Mouse (Mus musculus) limb, embryonic 13.5 days (tissue): ENCODE results near the gene Rsg1. TPM values are rescaled to one million over a fixed set of nuclear protein-coding genes. Genes with fewer than 3 reads are reported as not detected.

Experiments
- ATAC-seq: fragments of 200-750 bp; cut with Nextera tagmentation; 2 replicates; pipeline ENCODE4 v1.8.0; 2017; ENCODE audit warnings: low read depth, moderate number of reproducible peaks, moderate TSS enrichment; ENCODE audit not compliant: low FRiP score
- H3K27ac ChIP-seq: fragments of 300-500 bp; sonication (generic); 2 replicates; pipeline ENCODE4 v1.5.1; 2015; ENCODE audit warnings: inconsistent platforms, mild to moderate bottlenecking, moderate library complexity
- H3K27me3 ChIP-seq: fragments of 300-500 bp; sonication (generic); 2 replicates; pipeline ENCODE4 v1.6.1; 2015; ENCODE audit warnings: mild to moderate bottlenecking, inconsistent platforms
- H3K36me3 ChIP-seq: fragments of 300-500 bp; sonication (generic); 2 replicates; pipeline ENCODE4 v1.6.1; 2015; ENCODE audit warnings: inconsistent platforms, mild to moderate bottlenecking, moderate library complexity
- H3K4me1 ChIP-seq: fragments of 300-500 bp; sonication (generic); 2 replicates; pipeline ENCODE4 v1.6.1; 2015; ENCODE audit warnings: inconsistent platforms
- H3K4me2 ChIP-seq: fragments of 300-500 bp; sonication (generic); replicated peaks from 2 replicates; pipeline ENCODE4 v1.6.1; 2015; ENCODE audit warnings: inconsistent platforms, mild to moderate bottlenecking, moderate library complexity
- H3K4me3 ChIP-seq: fragments of 300-500 bp; sonication (generic); 2 replicates; pipeline ENCODE4 v1.5.1; 2015; ENCODE audit warnings: moderate library complexity, mild to moderate bottlenecking, inconsistent platforms
- H3K9ac ChIP-seq: fragments of 300-500 bp; sonication (generic); 2 replicates; pipeline ENCODE4 v1.6.1; 2015; ENCODE audit warnings: mild to moderate bottlenecking, inconsistent platforms
- H3K9me3 ChIP-seq: fragments of 300-500 bp; sonication (generic); 2 replicates; pipeline ENCODE4 v1.6.1; 2016; ENCODE audit warnings: inconsistent platforms
- WGBS: fragments of 180-500 bp; shearing (Covaris S2); methylation state at CpG from one replicate; pipeline ENCODE4 v1.1.7; 2015; 5-methylcytosine and 5-hydroxymethylcytosine counted together
- polyA plus RNA-seq: library from polyadenylated mRNA; unstranded; fragments of >200 nt; fragmentation: Nextera tagmentation; extraction: Ambion mirVana; gene quantifications from 2 replicates; pipeline ENCODE4 v1.2.1, GENCODE M21; 2015

The Rsg1 gene
- polyA plus RNA-seq, 1 experiment from 2014 or later: 8.4 TPM

DNA sequence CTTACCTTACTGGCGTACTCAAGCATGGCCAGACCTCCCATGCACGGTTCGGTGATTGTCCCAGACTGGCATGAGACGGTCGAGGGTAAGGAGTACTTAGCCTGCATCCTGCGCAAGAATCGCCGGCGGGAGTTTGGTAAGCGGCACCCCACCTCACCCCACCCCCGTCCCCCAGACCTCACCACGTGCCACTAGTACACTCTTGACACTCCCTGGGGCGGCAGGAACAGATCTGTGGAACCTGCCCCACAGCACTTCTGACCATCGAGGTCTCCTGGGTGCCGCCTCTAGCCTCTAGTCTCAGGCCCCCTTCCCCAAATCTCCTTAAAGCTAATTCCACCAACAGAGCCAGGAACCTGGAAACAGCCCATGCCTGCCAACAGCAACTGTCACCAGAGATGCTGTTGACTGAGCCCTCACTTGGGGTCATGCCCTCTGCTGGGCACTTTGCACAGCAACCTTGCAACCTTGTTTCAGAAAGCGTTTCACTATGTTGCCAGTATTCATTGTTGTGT is 638 bp downstream of the Rsg1 start:
- ATAC-seq: peak; percentile 51
- H3K27ac ChIP-seq: no peak overlapping the region
- WGBS: 2% methylated on average over 16 of the region's 16 CpGs

DNA sequence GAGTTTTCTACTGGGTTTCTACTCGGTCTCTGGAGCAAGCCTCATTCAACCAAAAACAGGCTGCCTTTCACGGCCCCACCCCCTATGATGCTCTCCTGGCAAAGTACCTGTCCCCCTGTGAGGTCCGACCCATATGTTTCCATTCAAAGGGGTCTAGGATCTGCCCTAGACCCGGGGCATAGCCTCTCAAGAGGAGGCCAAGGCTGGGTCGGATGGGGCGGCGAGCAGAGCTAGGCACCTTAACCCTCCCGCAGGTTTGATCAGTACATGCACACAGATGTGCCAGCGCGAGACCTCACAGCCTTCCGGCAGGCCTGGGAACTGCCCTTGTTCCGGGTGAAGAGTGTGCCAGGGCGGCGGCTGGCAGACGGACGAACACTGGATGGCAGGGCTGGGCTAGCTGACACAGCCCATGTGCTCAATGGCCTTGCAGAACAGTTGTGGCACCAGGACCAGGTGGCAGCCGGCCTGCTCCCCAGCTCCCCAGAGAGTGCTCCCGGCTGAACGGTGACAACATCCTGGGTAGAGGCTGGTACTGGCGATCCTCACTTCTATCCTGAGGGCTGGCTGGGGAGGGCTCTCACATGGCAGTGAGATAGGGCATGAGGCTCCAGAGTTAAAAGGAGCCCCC is 5.9 kb downstream of the Rsg1 start:
- Histone ChIP-seq H3K9me3 (no peaks in the 10 kb centered on the region), H3K4me3 (no peak overlapping the region), H3K4me2 (no peak overlapping the region), H3K36me3 (peaks cover 13% of the 10 kb centered on the region), H3K9ac (no peak overlapping the region), H3K4me1 (peaks cover 2% of the 10 kb centered on the region), H3K27me3 (no peaks in the 10 kb centered on the region), H3K27ac (no peak overlapping the region)
- ATAC-seq: no peak
- WGBS: 90% methylated on average over 20 of the region's 20 CpGs

More for the DNA sequence above, 638 bp downstream of the Rsg1 start:
- no peaks in the 10 kb centered on the region for H3K27me3 ChIP-seq
- peak overlapping the region; percentile 63 for H3K4me3 ChIP-seq
- H3K4me2 ChIP-seq: peak overlapping the region; percentile 92
- H3K9ac ChIP-seq: peak overlapping the region; percentile 73
- peaks cover 16% of the 10 kb centered on the region for H3K4me1 ChIP-seq
- H3K36me3 ChIP-seq: no peaks in the 10 kb centered on the region; the same call in 1 of the 2 replicates
- H3K9me3 ChIP-seq: no peaks in the 10 kb centered on the region

DNA sequence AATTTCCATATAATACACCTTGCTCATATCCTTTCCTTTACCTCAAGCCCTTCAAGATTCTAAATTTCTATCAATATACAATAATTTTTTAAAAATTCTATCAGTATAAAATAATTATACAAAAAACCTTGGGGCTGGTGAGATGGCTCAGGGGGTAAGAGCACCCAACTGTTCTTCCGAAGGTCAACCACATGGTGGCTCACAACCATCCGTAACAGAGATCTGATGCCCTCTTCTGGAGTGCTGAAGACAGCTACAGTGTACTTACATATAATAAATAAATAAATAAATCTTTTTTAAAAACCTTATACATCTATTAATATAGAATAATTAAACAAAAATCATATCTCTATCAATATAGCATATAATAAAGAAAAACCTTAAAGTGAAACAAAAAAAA is 8.1 kb downstream of the Rsg1 start:
- WGBS: 72% methylated on average over 2 of the region's 2 CpGs
- no peak for ATAC-seq
- H3K27me3 ChIP-seq: no peaks in the 10 kb centered on the region
- H3K36me3 ChIP-seq: peaks cover 13% of the 10 kb centered on the region
- no peaks in the 10 kb centered on the region for H3K9me3 ChIP-seq
- no peak overlapping the region for H3K4me3 ChIP-seq
- no peaks in the 10 kb centered on the region for H3K4me1 ChIP-seq
- no peak overlapping the region for H3K27ac ChIP-seq
- H3K4me2 ChIP-seq: no peak overlapping the region
- no peak overlapping the region for H3K9ac ChIP-seq

DNA sequence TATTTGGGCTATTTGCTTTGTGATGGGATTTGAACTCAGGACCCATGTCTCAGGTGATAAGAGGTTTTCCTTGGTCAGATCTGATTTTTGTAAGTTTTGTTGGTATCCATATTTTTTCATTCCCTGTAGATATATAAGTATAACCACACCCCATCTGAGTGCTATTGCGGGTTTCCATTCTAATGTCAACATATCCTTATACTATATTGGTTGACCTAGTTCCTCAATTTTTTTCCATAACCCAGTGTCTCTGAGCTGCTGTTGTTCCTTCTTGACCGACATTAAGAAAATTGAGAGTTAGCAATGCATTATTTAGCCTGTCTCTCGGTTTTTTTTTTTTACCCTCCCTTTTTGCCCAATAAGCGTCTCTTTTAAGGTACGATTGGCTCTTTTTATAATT is 9.0 kb downstream of the Rsg1 start:
- Histone ChIP-seq H3K4me1 (no peaks in the 10 kb centered on the region), H3K9me3 (no peaks in the 10 kb centered on the region), H3K36me3 (peaks cover 13% of the 10 kb centered on the region), H3K4me3 (no peak overlapping the region), H3K27ac (no peak overlapping the region), H3K4me2 (no peak overlapping the region), H3K27me3 (no peaks in the 10 kb centered on the region), H3K9ac (no peak overlapping the region)
- ATAC-seq: no peak
- 91% methylated on average over 5 of the region's 5 CpGs for WGBS

DNA sequence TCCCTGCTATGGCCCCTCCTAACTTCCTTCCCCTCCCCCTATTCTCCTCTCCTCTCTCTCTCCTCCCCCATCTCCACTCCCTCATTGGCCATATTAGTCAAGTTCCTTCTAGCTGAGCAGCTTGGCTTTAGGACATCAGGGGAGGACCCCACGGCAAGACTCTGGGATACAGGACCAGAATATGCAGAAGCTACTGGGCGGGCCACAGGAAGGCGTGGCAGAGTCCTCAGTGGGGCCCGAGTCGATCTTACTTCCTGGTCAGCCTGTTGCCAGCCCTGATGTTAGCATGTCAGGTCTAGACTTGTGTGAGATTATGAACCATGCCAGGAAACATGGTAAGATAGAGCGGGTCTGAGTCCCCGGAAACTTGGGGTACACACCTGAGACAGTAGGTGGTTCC is 14.9 kb downstream of the Rsg1 start:
- Histone ChIP-seq H3K9me3 (no peaks in the 10 kb centered on the region), H3K27me3 (no peaks in the 10 kb centered on the region; the same call in 1 of the 2 replicates), H3K27ac (no peak overlapping the region), H3K4me3 (no peak overlapping the region), H3K4me2 (no peak overlapping the region), H3K4me1 (no peaks in the 10 kb centered on the region), H3K9ac (no peak overlapping the region), H3K36me3 (no peaks in the 10 kb centered on the region)
- no peak for ATAC-seq
- WGBS: 80% methylated on average over 7 of the region's 7 CpGs

DNA sequence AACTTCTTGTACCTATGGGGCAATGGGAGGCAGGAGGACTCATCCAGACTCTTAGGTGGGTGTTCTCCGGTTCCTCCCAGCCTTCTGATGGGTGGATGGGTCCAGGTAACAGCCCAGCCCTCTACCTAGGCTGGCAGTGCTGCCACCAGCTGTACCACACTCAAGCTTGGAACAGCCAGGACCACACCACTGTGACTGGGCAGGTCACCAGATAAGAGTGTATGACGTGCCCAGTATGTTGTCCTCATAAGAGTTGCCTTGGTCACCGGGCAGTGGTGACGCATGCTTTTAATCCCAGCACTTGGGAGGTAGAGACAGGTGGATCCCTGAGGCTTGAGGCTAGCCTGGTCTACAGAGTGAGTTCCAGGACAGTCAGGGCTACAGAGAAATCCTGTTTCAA is 19.4 kb downstream of the Rsg1 start:
- no peaks in the 10 kb centered on the region for H3K9me3 ChIP-seq
- H3K27me3 ChIP-seq: peaks cover 25% of the 10 kb centered on the region
- ATAC-seq: no peak
- H3K27ac ChIP-seq: no peak overlapping the region
- H3K9ac ChIP-seq: no peak overlapping the region
- no peak overlapping the region for H3K4me2 ChIP-seq
- 92% methylated on average over 4 of the region's 4 CpGs for WGBS
- H3K4me3 ChIP-seq: no peak overlapping the region
- no peaks in the 10 kb centered on the region for H3K36me3 ChIP-seq
- H3K4me1 ChIP-seq: no peaks in the 10 kb centered on the region

DNA sequence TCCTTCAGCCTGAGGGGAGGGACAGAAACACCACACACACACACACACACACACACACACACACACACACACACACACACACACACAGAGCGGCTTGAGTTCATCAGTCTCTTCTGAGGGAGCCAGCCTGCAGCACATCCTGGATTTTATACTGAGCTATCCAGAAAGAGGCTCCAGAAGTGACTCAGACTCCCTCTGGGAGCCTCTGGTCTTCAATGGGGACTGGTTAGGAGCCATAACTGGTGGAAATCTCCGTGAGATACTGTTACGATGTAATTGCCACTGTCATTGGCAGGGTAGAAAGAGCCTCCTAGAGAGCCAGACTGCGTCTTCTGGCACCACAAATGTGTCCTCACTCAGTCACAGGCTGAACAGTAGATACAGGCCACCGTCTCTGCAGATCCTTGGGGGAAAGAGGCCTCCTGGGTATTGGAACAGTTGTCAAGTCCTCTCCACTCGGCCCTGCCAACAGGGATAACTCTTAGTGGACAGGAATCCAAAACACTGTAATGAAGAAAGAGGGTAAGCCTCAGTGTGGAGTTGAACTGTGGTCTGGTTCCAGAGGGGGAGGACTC is 21.9 kb downstream of the Rsg1 start:
- Histone ChIP-seq H3K27ac (no peak overlapping the region), H3K4me2 (no peak overlapping the region), H3K4me3 (no peak overlapping the region), H3K4me1 (peaks cover 19% of the 10 kb centered on the region), H3K27me3 (peaks cover 49% of the 10 kb centered on the region), H3K9me3 (no peaks in the 10 kb centered on the region), H3K36me3 (no peaks in the 10 kb centered on the region), H3K9ac (no peak overlapping the region)
- WGBS: 58% methylated on average over 6 of the region's 6 CpGs
- ATAC-seq: no peak

DNA sequence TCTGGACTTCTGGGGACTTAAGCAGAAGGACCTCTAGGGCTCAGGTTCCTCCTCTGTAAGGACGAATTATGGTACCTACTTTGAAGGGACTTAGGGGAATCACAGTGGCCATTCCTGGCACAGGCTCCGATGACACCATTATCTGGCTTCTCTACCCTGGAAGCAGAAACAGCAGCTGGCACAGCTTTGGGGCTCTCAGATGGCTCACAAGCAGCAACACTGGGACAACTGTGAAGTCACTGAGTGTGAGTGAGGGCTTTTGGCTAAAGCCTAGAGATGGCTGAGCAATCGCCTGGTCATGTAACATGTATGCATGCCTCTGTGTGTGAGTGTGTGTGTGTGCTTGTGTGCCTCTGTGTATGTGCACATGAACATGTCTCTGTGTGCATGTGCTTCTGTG is 23.1 kb downstream of the Rsg1 start:
- Histone ChIP-seq H3K27me3 (peaks cover 61% of the 10 kb centered on the region), H3K4me2 (no peak overlapping the region), H3K36me3 (no peaks in the 10 kb centered on the region), H3K9ac (no peak overlapping the region), H3K4me1 (peaks cover 26% of the 10 kb centered on the region), H3K27ac (no peak overlapping the region), H3K4me3 (no peak overlapping the region), H3K9me3 (no peaks in the 10 kb centered on the region)
- no peak for ATAC-seq
- 68% methylated on average over 3 of the region's 3 CpGs for WGBS

DNA sequence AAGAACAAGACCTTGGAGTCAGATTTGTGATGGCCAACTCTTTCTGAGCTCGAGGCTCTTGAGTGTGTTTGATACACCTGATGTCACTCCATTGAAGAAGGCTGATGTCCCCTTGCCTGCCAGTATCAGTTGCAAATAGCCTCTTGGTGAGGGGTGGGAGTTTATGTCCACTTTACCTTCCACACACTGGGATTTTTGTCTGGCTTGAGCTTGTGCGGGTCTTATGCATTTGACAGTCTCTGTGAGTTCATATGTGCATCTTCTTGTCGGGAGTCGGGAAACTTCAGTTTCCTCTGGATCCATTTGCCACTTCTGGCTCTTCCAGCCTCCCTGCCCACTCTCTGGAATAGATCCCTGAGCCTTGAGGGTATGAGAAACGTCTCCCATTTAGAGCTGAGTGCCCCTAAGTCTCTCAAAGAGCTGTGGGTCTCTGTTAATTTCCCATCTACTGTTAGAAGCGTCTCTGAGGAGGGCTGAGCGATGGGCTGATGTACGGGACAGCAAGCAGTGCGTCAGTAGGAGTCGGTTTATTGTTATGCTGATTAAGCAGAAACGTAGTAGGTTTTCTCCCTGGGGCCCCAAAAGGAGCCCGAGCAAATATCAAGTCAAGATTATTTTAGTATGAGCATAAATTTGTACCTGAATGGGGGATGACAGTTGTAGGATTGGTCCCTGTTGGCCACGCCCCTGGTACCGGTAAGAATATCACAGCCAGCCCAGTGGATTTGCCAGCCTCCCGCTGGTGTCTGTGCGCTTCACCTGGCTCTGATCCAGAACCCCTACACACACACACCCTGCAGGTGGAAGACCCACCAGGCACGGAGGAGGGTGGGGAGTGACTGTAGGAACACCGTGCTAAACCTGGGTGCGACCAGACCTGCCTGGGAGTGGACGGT is 25.0 kb downstream of the Rsg1 start:
- peaks cover 80% of the 10 kb centered on the region for H3K27me3 ChIP-seq
- no peaks in the 10 kb centered on the region for H3K9me3 ChIP-seq
- no peak overlapping the region for H3K27ac ChIP-seq
- H3K9ac ChIP-seq: peak overlapping the region; percentile 64
- peak overlapping the region; percentile 49 for H3K4me3 ChIP-seq
- H3K4me2 ChIP-seq: peak overlapping the region; percentile 69
- peaks cover 42% of the 10 kb centered on the region for H3K4me1 ChIP-seq
- no peak for ATAC-seq
- 4% methylated on average over 20 of the region's 20 CpGs for WGBS
- no peaks in the 10 kb centered on the region for H3K36me3 ChIP-seq

DNA sequence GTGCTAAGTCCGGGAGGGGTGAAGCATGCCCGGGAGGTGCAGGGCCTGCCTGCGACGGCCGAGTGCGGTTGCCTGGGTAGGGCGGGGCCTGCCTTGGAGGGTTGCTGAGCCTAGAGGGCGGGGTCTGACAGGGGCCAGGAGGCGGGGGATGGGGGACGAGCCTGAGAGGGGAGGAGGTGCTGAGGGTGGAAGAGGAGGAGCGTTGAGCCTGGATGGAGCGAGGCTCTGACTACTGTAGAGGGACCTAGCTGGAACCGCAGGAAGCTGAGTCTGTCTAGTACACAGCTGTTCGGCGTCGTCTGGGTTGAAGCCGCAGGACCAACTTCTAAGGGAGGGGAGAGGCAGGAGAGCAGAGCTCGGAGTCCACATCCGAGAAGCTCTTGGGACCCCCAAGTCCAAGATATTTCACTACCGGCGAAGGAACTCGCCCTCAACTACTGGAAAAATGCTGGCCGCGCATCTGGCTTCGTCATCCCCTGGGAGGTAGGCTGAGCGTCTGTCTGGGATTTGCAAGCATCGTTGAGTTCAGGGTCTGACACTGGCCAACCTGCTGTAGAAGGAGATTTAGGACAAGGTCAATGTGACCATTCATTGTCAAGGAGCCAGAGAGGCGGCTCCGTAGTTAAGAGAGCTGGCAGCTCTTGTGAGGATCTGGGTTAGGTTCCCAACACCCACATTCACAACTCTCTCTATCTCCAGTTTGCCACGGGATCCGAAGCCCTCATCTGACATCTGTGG is 25.8 kb downstream of the Rsg1 start, which contains the start of gene Arhgef19:
Gene Arhgef19, plus strand, starts transcription at position 112 of the 738 bp plus-strand sequence.
- H3K9ac ChIP-seq: peak within 1 kb of the TSS; percentile 64
- peak; percentile 91 for ATAC-seq
- no peaks in the 10 kb centered on the region for H3K36me3 ChIP-seq
- no peaks in the 10 kb centered on the region for H3K9me3 ChIP-seq
- 2% methylated on average over 31 of the region's 31 CpGs for WGBS
- H3K4me3 ChIP-seq: peak within 1 kb of the TSS; percentile 49
- peaks cover 88% of the 10 kb centered on the region for H3K27me3 ChIP-seq
- peaks cover 51% of the 10 kb centered on the region for H3K4me1 ChIP-seq
- H3K4me2 ChIP-seq: peak within 1 kb of the TSS; percentile 69
- H3K27ac ChIP-seq: peak within 1 kb of the TSS; percentile 1; the same call in 1 of the 2 replicates

DNA sequence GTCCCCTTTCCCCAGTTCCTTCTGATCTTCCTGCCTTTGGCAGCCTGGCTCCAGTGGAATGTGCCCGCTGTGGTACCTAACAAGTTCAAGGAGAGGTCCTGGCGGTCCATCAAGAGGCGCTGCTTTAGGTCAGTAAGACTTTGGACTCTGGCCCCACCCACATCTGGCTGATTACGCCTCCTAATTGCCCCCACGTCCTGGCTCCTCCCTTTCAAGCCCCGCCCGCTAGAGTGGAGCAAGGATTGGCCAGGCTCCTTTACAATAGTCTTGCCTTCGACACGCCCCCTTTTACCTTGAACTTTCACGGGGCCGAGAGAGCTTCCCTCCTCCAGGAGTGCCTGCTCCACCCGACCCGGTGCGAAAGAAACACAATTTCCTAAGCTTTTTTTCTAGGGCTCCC is 26.9 kb downstream of the Rsg1 start:
- Histone ChIP-seq H3K4me1 (peaks cover 60% of the 10 kb centered on the region), H3K9me3 (no peaks in the 10 kb centered on the region), H3K4me3 (peak overlapping the region; percentile 49), H3K27me3 (peaks cover 93% of the 10 kb centered on the region), H3K4me2 (peak overlapping the region; percentile 69), H3K9ac (no peak overlapping the region), H3K27ac (no peak overlapping the region), H3K36me3 (no peaks in the 10 kb centered on the region)
- ATAC-seq: no peak
- WGBS: 2% methylated on average over 14 of the region's 14 CpGs
